Mouse (Mus musculus) kidney, embryonic 15.5 days (tissue): ENCODE data around the gene Fth1. TPM values are rescaled to one million over a fixed set of nuclear protein-coding genes. Genes with fewer than 3 reads are reported as not detected.
"Not testable (repeated sequence)": the region's sequence is repeated elsewhere in the genome, so short reads cannot be mapped to it uniquely, and the experiment has no call there.

Source experiments
- ATAC-seq: fragments of 200-750 bp; cut with Nextera tagmentation; replicated peaks from 2 replicates; pipeline ENCODE4 v1.8.0; 2017; ENCODE audit warnings: moderate TSS enrichment; ENCODE audit not compliant: low FRiP score
- H3K27ac ChIP-seq: fragments of 300-500 bp; sonication (generic); 2 replicates; pipeline ENCODE4 v1.5.1; 2015; ENCODE audit warnings: mild to moderate bottlenecking, inconsistent platforms
- H3K27me3 ChIP-seq: fragments of 300-500 bp; sonication (generic); 2 replicates; pipeline ENCODE4 v1.6.1; 2015; ENCODE audit warnings: inconsistent platforms
- H3K36me3 ChIP-seq: fragments of 300-500 bp; sonication (generic); 2 replicates; pipeline ENCODE4 v1.6.1; 2015; ENCODE audit warnings: inconsistent platforms
- H3K4me1 ChIP-seq: fragments of 300-500 bp; sonication (generic); 2 replicates; pipeline ENCODE4 v1.6.1; 2015; ENCODE audit warnings: inconsistent platforms
- H3K4me2 ChIP-seq: fragments of 300-500 bp; sonication (generic); 2 replicates; pipeline ENCODE4 v1.6.1; 2015; ENCODE audit warnings: moderate library complexity, mild to moderate bottlenecking, inconsistent platforms
- H3K4me3 ChIP-seq: fragments of 300-500 bp; sonication (generic); replicated peaks from 2 replicates; pipeline ENCODE4 v1.5.1; 2015; ENCODE audit warnings: mild to moderate bottlenecking, inconsistent platforms
- H3K9ac ChIP-seq: fragments of 300-500 bp; sonication (generic); 2 replicates; pipeline ENCODE4 v1.6.1; 2015; ENCODE audit warnings: mild to moderate bottlenecking, inconsistent platforms
- H3K9me3 ChIP-seq: fragments of 300-500 bp; sonication (generic); replicated peaks from 2 replicates; pipeline ENCODE4 v1.6.1; 2016; ENCODE audit warnings: inconsistent platforms
- WGBS: fragments of 180-500 bp; shearing (Covaris S2); methylation state at CpG from one replicate; pipeline ENCODE4 v1.1.7; 2015; ENCODE audit warnings: mixed read lengths; 5-methylcytosine and 5-hydroxymethylcytosine counted together
- polyA plus RNA-seq: library from polyadenylated mRNA; unstranded; fragments of >200 nt; fragmentation: Nextera tagmentation; extraction: Ambion mirVana; gene quantifications from 2 replicates; pipeline ENCODE4 v1.2.1, GENCODE M21; 2015

Gene Fth1
- polyA plus RNA-seq, 1 experiment from 2014 or later = 1,598 TPM

GRCm38 (mm10) chr19:9966096-9966867 lies 14.1 kb upstream of the Fth1 start:
- H3K9ac ChIP-seq = no peak overlapping the region
- ATAC-seq = no peak
- H3K36me3 ChIP-seq = no peaks in the 10 kb centered on the region
- no peaks in the 10 kb centered on the region for H3K27me3 ChIP-seq
- H3K4me2 ChIP-seq = no peak overlapping the region
- 59% methylated on average over 2 of the region's 2 CpGs for WGBS
- no peak overlapping the region for H3K27ac ChIP-seq
- H3K9me3 ChIP-seq = no peaks in the 10 kb centered on the region
- no peaks in the 10 kb centered on the region for H3K4me1 ChIP-seq
- no peak overlapping the region for H3K4me3 ChIP-seq

DNA sequence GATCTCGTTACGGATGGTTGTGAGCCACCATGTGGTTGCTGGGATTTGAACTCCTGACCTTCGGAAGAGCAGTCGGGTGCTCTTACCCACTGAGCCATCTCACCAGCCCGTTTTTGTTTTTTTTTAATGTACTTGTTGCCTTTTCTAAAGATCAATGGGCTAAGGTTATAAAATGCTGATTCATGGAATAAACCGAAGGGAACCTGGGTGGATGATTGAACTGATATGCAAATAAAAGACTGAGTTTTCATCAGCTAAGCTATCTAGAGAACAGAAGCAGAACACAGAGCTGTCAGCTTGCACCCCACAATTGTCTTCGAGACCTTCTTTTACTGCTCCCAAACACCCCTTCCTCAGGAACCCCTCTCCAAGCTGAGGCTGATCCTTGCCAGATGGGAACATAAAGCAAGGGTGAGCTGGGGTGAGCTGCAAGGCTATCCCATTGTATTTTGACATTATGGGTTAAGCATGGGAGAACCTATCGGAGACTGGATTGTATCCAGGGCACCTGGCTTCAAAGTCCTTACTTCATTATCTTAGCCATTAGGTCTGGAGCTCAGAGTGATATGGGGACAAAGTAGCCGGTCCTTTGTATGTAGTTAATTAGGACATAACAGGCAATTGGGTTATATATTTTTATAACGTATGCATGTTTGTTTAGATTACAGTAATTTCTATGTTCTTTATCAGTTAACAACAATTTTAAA lies 12.2 kb upstream of the Fth1 start:
- Histone ChIP-seq H3K4me2 (no peak overlapping the region), H3K4me3 (no peak overlapping the region), H3K4me1 (no peaks in the 10 kb centered on the region), H3K27ac (no peak overlapping the region), H3K9ac (no peak overlapping the region), H3K9me3 (no peaks in the 10 kb centered on the region), H3K27me3 (no peaks in the 10 kb centered on the region), H3K36me3 (no peaks in the 10 kb centered on the region)
- ATAC-seq = no peak
- WGBS = 77% methylated on average over 10 of the region's 10 CpGs

- not testable (repeated sequence) for H3K27ac ChIP-seq, H3K9me3 ChIP-seq, H3K4me3 ChIP-seq, H3K4me2 ChIP-seq, H3K4me1 ChIP-seq, H3K9ac ChIP-seq, H3K27me3 ChIP-seq, H3K36me3 ChIP-seq
- WGBS = 46% methylated on average over 2 of the region's 2 CpGs
- 0 out of 2 replicates have a peak, but pooled peaks have one; percentile 16 for ATAC-seq
Observed at GRCm38 (mm10) chr19:9974853-9975252, 5.5 kb upstream of the Fth1 start.

DNA sequence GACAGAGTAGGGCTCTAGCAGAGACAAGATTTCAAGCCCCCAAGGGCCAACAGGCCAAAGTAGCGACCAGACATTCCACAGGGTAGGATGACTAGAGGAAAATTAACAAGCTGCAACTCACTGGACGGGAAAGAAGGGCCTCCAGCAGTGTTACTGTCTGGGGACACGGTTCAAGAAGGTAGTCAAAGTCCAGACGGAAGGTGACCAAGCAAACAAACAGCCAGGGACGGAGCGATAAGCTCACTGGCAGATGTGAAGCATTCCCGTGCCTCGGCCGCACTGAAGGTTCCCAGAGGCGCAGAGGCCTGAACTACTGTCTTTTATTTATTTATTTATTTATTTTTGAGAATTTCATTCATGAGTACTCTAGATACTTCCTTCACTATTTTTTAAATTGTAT lies 3.3 kb upstream of the Fth1 start:
- Histone ChIP-seq H3K27ac (no peak overlapping the region), H3K36me3 (no peaks in the 10 kb centered on the region), H3K9ac (no peak overlapping the region), H3K4me3 (no peak overlapping the region), H3K4me1 (peaks cover 16% of the 10 kb centered on the region), H3K4me2 (no peak overlapping the region), H3K9me3 (no peaks in the 10 kb centered on the region), H3K27me3 (no peaks in the 10 kb centered on the region)
- 77% methylated on average over 10 of the region's 10 CpGs for WGBS
- peak; percentile 37; the same call in 1 of the 2 replicates for ATAC-seq

GRCm38 (mm10) chr19:9978431-9978951 lies 1.9 kb upstream of the Fth1 start:
- 45% methylated on average over 5 of the region's 5 CpGs for WGBS
- ATAC-seq = no peak
- Histone ChIP-seq H3K9me3 (no peaks in the 10 kb centered on the region), H3K27me3 (no peaks in the 10 kb centered on the region), H3K27ac (peak overlapping the region; percentile 49; the same call in 1 of the 2 replicates), H3K4me1 (peaks cover 17% of the 10 kb centered on the region), H3K36me3 (no peaks in the 10 kb centered on the region), H3K9ac (no peak overlapping the region), H3K4me3 (no peak overlapping the region), H3K4me2 (no peak overlapping the region)

DNA sequence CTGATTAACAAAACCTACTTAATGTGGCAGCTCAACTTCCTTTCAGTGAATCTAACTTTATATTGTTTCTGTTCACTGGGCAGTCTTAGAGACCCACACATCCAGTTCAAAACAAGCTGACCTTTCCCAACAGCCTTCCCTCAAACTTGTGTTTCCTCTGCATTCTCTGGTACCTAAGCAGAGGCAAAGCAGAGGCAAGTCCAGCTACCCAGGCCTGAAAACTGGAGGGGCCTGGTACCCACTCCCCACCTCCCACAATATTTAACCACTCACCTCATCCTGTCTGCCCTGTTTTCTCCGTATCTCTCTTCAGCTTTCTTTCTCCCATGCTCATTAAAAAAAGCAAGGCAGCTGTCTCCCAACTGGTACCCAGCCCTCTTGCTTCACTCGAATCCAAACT lies 1.2 kb upstream of the Fth1 start:
- ATAC-seq = no peak
- Histone ChIP-seq H3K4me3 (no peak overlapping the region), H3K9me3 (no peaks in the 10 kb centered on the region), H3K27me3 (no peaks in the 10 kb centered on the region), H3K9ac (no peak overlapping the region), H3K4me2 (no peak overlapping the region), H3K36me3 (peaks cover 3% of the 10 kb centered on the region), H3K4me1 (peaks cover 24% of the 10 kb centered on the region), H3K27ac (0 out of 2 replicates have a peak overlapping the region, but pooled peaks have one; percentile 49)
- WGBS = 78% methylated on average over 2 of the region's 2 CpGs

DNA sequence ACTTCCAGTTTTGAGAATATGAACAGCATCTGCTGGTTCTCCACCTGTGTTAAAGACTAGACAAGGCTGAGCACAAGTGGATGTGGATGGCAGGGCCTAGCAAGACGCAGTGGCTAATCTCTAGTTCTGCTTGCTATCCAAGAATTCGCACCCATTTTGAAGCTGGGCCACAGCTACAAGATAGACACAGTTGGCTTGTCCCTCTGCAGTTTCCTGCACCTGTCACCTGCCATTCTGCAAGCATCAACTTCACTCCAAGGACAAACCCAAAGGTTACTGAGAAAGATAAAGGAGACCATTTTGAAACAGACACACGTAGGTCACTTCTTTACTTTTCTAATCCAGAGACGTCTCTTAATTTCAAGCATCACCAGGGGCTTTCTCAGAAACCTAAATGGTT lies 1.2 kb downstream of the Fth1 start:
- H3K4me2 ChIP-seq = peak overlapping the region; percentile 56
- no peak for ATAC-seq
- no peaks in the 10 kb centered on the region for H3K9me3 ChIP-seq
- WGBS = 76% methylated on average over 4 of the region's 4 CpGs
- peak overlapping the region; percentile 35; the same call in 1 of the 2 replicates for H3K9ac ChIP-seq
- H3K36me3 ChIP-seq = peaks cover 24% of the 10 kb centered on the region
- H3K27me3 ChIP-seq = no peaks in the 10 kb centered on the region
- peak overlapping the region; percentile 70 for H3K4me3 ChIP-seq
- peaks cover 26% of the 10 kb centered on the region for H3K4me1 ChIP-seq
- H3K27ac ChIP-seq = no peak overlapping the region; the same call in 1 of the 2 replicates

DNA sequence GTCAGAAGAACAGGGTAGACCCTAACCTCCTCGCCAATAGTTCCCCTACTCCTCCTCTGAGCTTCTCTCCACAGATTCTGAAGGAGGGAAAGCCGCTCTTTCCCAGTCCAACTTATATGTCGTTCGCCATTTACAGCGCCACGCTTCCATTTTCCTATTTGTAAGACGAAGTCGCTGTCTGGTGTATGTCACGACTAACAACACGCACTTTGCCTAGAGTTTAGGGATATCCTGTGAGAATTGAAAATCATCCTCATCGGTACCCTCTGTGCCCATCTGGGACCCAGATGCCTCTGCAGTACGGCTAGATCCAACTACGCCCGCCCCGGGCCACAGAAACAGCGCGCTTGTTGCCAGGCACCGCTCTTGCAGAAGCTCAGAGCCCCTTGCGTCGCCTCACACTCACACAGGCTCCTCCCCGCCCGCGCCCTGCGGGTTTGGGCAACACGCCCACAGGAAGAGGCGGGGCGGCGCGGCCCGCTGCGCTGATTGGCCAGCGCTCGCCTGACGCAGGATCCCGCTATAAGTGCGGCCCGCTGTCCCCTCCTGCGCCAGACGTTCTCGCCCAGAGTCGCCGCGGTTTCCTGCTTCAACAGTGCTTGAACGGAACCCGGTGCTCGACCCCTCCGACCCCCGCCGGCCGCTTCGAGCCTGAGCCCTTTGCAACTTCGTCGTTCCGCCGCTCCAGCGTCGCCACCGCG lies 1.9 kb downstream of the Fth1 start:
- Histone ChIP-seq H3K9ac (peak overlapping the region; percentile 89), H3K36me3 (peaks cover 24% of the 10 kb centered on the region), H3K27me3 (no peaks in the 10 kb centered on the region), H3K27ac (peak overlapping the region; percentile 96), H3K4me1 (peaks cover 30% of the 10 kb centered on the region), H3K4me3 (peak overlapping the region; percentile 70), H3K9me3 (no peaks in the 10 kb centered on the region), H3K4me2 (peak overlapping the region; percentile 65)
- peak; percentile 98 for ATAC-seq
- WGBS = under 1% methylated on average over 59 of the region's 59 CpGs

DNA sequence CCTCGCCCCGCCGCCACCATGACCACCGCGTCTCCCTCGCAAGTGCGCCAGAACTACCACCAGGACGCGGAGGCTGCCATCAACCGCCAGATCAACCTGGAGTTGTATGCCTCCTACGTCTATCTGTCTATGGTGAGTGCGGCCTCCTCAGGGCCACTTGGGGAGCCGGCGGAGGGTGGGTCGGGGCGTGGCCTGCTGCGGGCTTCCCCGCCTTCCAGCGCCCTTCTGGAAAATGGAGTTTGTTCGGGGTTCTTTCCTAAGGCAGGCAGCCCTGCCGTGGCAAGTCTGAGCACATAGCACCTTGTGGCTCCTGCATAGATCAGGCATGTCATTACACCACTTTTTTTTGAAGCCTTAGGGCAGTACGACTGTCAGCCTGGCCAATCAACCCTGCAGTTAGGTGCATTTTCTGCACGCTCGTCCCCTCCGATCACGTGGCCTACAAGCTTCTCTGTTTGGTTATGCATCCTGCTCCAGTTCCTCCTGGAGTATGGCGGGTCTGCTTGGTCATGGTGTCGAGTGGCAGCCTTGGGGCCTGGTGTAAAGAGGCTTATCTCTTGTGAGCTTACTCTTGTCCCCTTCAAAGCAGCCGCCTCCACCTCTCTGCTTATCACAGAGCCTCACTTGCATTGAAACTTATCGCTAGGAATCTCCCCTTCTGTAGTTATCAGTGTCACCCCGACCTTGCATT lies 2.6 kb downstream of the Fth1 start:
- Histone ChIP-seq H3K36me3 (peaks cover 24% of the 10 kb centered on the region), H3K27me3 (no peaks in the 10 kb centered on the region), H3K9ac (peak overlapping the region; percentile 89), H3K4me3 (peak overlapping the region; percentile 70), H3K4me1 (peaks cover 34% of the 10 kb centered on the region), H3K9me3 (no peaks in the 10 kb centered on the region), H3K4me2 (peak overlapping the region; percentile 65), H3K27ac (peak overlapping the region; percentile 96)
- ATAC-seq = peak; percentile 86
- WGBS = under 1% methylated on average over 31 of the region's 31 CpGs

DNA sequence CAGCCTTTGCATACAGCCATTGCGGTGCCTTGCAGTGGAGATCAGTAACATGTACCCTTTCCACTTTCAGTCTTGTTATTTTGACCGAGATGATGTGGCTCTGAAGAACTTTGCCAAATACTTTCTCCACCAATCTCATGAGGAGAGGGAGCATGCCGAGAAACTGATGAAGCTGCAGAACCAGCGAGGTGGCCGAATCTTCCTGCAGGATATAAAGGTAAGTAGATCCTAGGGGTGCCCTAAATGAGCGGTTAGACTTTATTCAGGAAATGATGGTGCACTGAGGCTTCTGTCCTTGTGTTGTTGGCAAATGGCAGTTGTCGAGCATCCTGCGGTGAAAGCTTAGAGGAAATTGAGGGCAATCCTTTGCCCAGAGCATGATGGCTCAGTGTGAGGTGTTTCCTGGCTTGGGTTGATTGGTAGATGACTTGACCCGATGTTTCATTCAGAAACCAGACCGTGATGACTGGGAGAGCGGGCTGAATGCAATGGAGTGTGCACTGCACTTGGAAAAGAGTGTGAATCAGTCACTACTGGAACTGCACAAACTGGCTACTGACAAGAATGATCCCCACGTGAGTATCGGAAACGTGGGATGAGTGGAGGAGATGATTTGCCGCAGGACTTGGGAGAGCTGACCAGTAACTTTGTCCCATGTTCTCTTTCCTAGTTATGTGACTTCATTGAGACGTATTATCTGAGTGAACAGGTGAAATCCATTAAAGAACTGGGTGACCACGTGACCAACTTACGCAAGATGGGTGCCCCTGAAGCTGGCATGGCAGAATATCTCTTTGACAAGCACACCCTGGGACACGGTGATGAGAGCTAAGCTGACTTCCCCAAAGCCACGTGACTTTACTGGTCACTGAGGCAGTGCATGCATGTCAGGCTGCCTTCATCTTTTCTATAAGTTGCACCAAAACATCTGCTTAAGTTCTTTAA lies 4.0 kb downstream of the Fth1 start:
- H3K9ac ChIP-seq = 0 out of 2 replicates have a peak overlapping the region, but pooled peaks have one; percentile 89
- H3K4me3 ChIP-seq = peak overlapping the region; percentile 70
- no peaks in the 10 kb centered on the region for H3K9me3 ChIP-seq
- H3K4me2 ChIP-seq = peak overlapping the region; percentile 65
- no peak for ATAC-seq
- H3K36me3 ChIP-seq = peaks cover 24% of the 10 kb centered on the region
- WGBS = 88% methylated on average over 20 of the region's 20 CpGs
- H3K4me1 ChIP-seq = peaks cover 25% of the 10 kb centered on the region
- no peak overlapping the region for H3K27ac ChIP-seq
- H3K27me3 ChIP-seq = no peaks in the 10 kb centered on the region
